Mouse (Mus musculus) limb, embryonic 11.5 days (tissue): ENCODE results near the gene Tomm22. TPM values are rescaled to one million over a fixed set of nuclear protein-coding genes. Genes with fewer than 3 reads are reported as not detected.

Experiments used
- ATAC-seq: fragments of 200-750 bp; cut with Nextera tagmentation; 2 replicates; pipeline ENCODE4 v1.8.0; 2017; ENCODE audit warnings: low read depth; ENCODE audit not compliant: insufficient number of reproducible peaks, low FRiP score, low TSS enrichment
- DNase-seq: peaks from one replicate; pipeline ENCODE4 v3.0.0-alpha.2; 2015; ENCODE audit warnings: low spot score
- H3K27ac ChIP-seq: fragments of 300-500 bp; sonication (generic); replicated peaks from 2 replicates; pipeline ENCODE4 v1.5.1; 2014; ENCODE audit warnings: low read depth, mild to moderate bottlenecking, low read length
- H3K27me3 ChIP-seq: fragments of 300-500 bp; sonication (generic); 2 replicates; pipeline ENCODE4 v1.6.1; 2014; ENCODE audit warnings: mild to moderate bottlenecking, low read length, mixed read lengths; ENCODE audit not compliant: control insufficient read depth, insufficient read depth
- H3K36me3 ChIP-seq: fragments of 300-500 bp; sonication (generic); 2 replicates; pipeline ENCODE4 v1.6.1; 2014; ENCODE audit warnings: mild to moderate bottlenecking, low read length, moderate library complexity, mixed read lengths; ENCODE audit not compliant: control insufficient read depth, insufficient read depth
- H3K4me1 ChIP-seq: fragments of 300-500 bp; sonication (generic); 2 replicates; pipeline ENCODE4 v1.6.1; 2014; ENCODE audit warnings: low read length, mixed read lengths; ENCODE audit not compliant: control insufficient read depth, insufficient read depth
- H3K4me2 ChIP-seq: fragments of 300-500 bp; sonication (generic); 2 replicates; pipeline ENCODE4 v1.6.1; 2014; ENCODE audit warnings: low read depth, mild to moderate bottlenecking, moderate library complexity; ENCODE audit not compliant: severe bottlenecking
- H3K4me3 ChIP-seq: fragments of 300-500 bp; sonication (generic); 2 replicates; pipeline ENCODE4 v1.5.1; 2014; ENCODE audit warnings: low read depth, low read length
- H3K9ac ChIP-seq: fragments of 300-500 bp; sonication (generic); 2 replicates; pipeline ENCODE4 v1.6.1; 2014; ENCODE audit warnings: mild to moderate bottlenecking, low read length
- H3K9me3 ChIP-seq: fragments of 300-500 bp; sonication (generic); 2 replicates; pipeline ENCODE4 v1.6.1; 2016; ENCODE audit warnings: low read length; ENCODE audit not compliant: control insufficient read depth
- WGBS: fragments of 180-500 bp; shearing (Covaris S2); extraction: QIAGEN DNeasy Blood & Tissue Kit; methylation state at CpG from one replicate; pipeline ENCODE4 v1.1.7; 2014; 5-methylcytosine and 5-hydroxymethylcytosine counted together
- polyA plus RNA-seq: library from polyadenylated mRNA; unstranded; fragments of >200 nt; fragmentation: Nextera tagmentation; extraction: Ambion mirVana; gene quantifications from 2 replicates; pipeline ENCODE4 v1.2.1, GENCODE M21; 2014

Gene Tomm22
- polyA plus RNA-seq, 1 experiment from 2014 or later = 277 TPM

DNA sequence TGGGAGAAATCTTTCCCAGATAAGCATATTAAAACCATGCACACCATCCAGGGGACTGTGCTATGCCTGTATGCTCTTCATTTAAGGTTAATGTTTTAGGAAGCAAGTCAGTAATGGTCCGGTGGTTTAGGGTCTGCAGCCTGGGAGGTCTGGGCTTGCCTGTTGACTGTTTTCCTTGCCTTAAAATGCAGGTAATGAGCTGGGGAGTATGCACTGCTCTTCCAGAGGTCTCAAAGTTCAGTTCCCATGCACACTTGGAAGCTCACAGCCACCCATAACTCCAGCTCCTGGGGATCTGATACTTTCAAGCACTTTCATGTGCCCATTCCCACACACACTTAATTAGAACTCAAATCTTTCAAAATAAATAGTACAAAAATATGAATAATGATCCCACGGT, 25.8 kb downstream of the Tomm22 start:
- Histone ChIP-seq H3K27ac (no peak overlapping the region), H3K4me2 (no peak overlapping the region), H3K27me3 (no peaks in the 10 kb centered on the region), H3K9me3 (no peaks in the 10 kb centered on the region), H3K36me3 (no peaks in the 10 kb centered on the region), H3K4me1 (peaks cover 4% of the 10 kb centered on the region; the same call in 1 of the 2 replicates), H3K4me3 (no peak overlapping the region), H3K9ac (no peak overlapping the region)
- WGBS = 94% methylated on average over 2 of the region's 2 CpGs
- DNase-seq (no peak), ATAC-seq (no peak)

DNA sequence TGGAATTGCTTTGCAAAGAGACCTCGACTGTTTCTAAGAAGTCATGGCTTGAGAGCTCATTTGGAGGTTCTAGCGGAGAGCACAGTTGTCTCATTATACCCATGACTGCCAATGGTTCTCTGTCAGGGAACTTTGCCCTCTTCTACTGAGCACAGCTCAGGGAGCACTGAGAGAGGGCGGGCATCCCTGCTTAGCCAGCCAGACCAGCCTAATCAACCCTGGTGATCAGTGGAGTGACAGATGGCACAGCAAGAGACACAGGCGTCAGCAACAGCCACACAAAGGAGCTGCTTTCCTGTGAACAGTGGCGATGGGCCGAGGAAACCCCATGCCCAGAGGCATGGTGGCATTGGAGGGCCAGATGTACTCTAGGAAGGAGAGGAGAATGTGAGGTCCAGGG, 26.4 kb downstream of the Tomm22 start:
- H3K9ac ChIP-seq = no peak overlapping the region
- no peak overlapping the region for H3K4me3 ChIP-seq
- H3K9me3 ChIP-seq = no peaks in the 10 kb centered on the region
- no peak overlapping the region for H3K4me2 ChIP-seq
- 87% methylated on average over 6 of the region's 6 CpGs for WGBS
- no peak for DNase-seq
- H3K27me3 ChIP-seq = no peaks in the 10 kb centered on the region
- H3K4me1 ChIP-seq = no peaks in the 10 kb centered on the region
- ATAC-seq = no peak
- no peak overlapping the region for H3K27ac ChIP-seq
- H3K36me3 ChIP-seq = no peaks in the 10 kb centered on the region

GRCm38 (mm10) chr15:79697558-79698187, 27.0 kb downstream of the Tomm22 start:
- Histone ChIP-seq H3K9ac (no peak overlapping the region), H3K36me3 (no peaks in the 10 kb centered on the region), H3K27ac (no peak overlapping the region), H3K4me2 (no peak overlapping the region), H3K4me3 (no peak overlapping the region), H3K9me3 (no peaks in the 10 kb centered on the region), H3K27me3 (no peaks in the 10 kb centered on the region), H3K4me1 (no peaks in the 10 kb centered on the region)
- ATAC-seq (no peak), DNase-seq (no peak)
- WGBS = 78% methylated on average over 9 of the region's 9 CpGs

DNA sequence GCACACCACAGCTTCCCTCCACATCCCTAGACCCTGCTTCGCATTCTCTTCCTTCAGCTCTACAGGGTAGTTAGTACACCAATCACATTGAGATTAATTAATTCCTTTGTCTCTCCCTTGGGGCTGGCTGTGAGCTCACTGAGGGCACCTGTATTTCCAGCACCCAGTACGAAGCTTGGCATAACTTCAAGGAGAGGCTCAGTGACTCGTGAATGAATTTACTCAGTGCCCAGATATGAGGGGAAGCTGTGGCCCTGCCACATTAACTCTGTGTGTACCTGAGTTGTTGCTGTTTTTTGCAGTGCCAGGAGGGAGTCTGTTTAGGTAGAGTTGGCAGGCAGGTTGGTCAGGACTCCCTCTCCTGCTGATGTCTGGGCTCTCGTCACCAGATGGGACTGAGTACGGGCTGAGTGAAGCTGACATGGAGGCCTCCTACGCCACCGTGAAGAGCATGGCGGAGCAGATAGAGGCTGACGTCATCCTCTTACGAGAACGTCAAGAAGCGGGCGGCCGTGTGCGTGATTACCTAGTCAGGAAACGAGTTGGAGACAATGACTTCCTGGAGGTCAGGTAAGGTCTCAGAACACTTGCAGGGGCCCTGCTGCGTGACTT, 36.0 kb downstream of the Tomm22 start:
- peaks cover 10% of the 10 kb centered on the region for H3K36me3 ChIP-seq
- H3K4me2 ChIP-seq = no peak overlapping the region
- H3K4me3 ChIP-seq = no peak overlapping the region
- DNase-seq (no peak), ATAC-seq (no peak)
- no peaks in the 10 kb centered on the region for H3K9me3 ChIP-seq
- no peaks in the 10 kb centered on the region for H3K4me1 ChIP-seq
- H3K27ac ChIP-seq = no peak overlapping the region
- no peaks in the 10 kb centered on the region for H3K27me3 ChIP-seq
- 86% methylated on average over 17 of the region's 17 CpGs for WGBS
- H3K9ac ChIP-seq = no peak overlapping the region

- Histone ChIP-seq H3K9me3 (no peaks in the 10 kb centered on the region), H3K4me2 (no peak overlapping the region), H3K36me3 (peaks cover 12% of the 10 kb centered on the region), H3K9ac (no peak overlapping the region), H3K4me1 (no peaks in the 10 kb centered on the region), H3K27ac (no peak overlapping the region), H3K4me3 (no peak overlapping the region), H3K27me3 (no peaks in the 10 kb centered on the region)
- WGBS = 87% methylated on average over 5 of the region's 5 CpGs
- ATAC-seq (no peak), DNase-seq (no peak)
These were observed 37.7 kb downstream of the Tomm22 start for GRCm38 (mm10) chr15:79708229-79708822.

- Histone ChIP-seq H3K27me3 (no peaks in the 10 kb centered on the region), H3K4me3 (no peak overlapping the region), H3K4me1 (no peaks in the 10 kb centered on the region), H3K27ac (no peak overlapping the region), H3K4me2 (no peak overlapping the region), H3K9me3 (no peaks in the 10 kb centered on the region), H3K36me3 (peaks cover 34% of the 10 kb centered on the region), H3K9ac (no peak overlapping the region)
- no peak for DNase-seq
- ATAC-seq = no peak
- 92% methylated on average over 7 of the region's 7 CpGs for WGBS
These were observed 45.0 kb downstream of the Tomm22 start for GRCm38 (mm10) chr15:79715646-79716045.

GRCm38 (mm10) chr15:79716710-79717109, 46.0 kb downstream of the Tomm22 start:
- no peaks in the 10 kb centered on the region for H3K27me3 ChIP-seq
- no peak overlapping the region for H3K4me3 ChIP-seq
- 93% methylated on average over 6 of the region's 6 CpGs for WGBS
- no peak overlapping the region for H3K27ac ChIP-seq
- DNase-seq = no peak
- H3K4me2 ChIP-seq = no peak overlapping the region
- H3K4me1 ChIP-seq = peaks cover 3% of the 10 kb centered on the region; the same call in 1 of the 2 replicates
- H3K36me3 ChIP-seq = peaks cover 34% of the 10 kb centered on the region
- no peak for ATAC-seq
- H3K9me3 ChIP-seq = no peaks in the 10 kb centered on the region
- no peak overlapping the region for H3K9ac ChIP-seq

GRCm38 (mm10) chr15:79720267-79720666, 49.6 kb downstream of the Tomm22 start:
- DNase-seq (no peak), ATAC-seq (no peak)
- Histone ChIP-seq H3K4me2 (no peak overlapping the region), H3K27me3 (no peaks in the 10 kb centered on the region), H3K4me3 (no peak overlapping the region), H3K36me3 (peaks cover 24% of the 10 kb centered on the region; the same call in 1 of the 2 replicates), H3K9me3 (no peaks in the 10 kb centered on the region), H3K4me1 (peaks cover 3% of the 10 kb centered on the region; the same call in 1 of the 2 replicates), H3K27ac (no peak overlapping the region), H3K9ac (no peak overlapping the region)
- 89% methylated on average over 8 of the region's 8 CpGs for WGBS
